Mouse (Mus musculus): ENCODE data around the gene Egfl8. TPM values are rescaled to one million over a fixed set of nuclear protein-coding genes. Genes with fewer than 3 reads are reported as not detected.

The Egfl8 gene
- polyA plus RNA-seq (2015; fragmentation: Nextera tagmentation; extraction: Ambion mirVana) = 6.1 and 6.3 TPM in 2 replicates

- Histone ChIP-seq H3K4me2 (ENCODE audit: low read length) (no peak within 1 kb of the TSS), H3K27ac (ENCODE audit: low read length) (no peak within 1 kb of the TSS), H3K27me3 (ENCODE audit: control insufficient read depth, insufficient read depth, low read depth, low read length) (no peaks in the 10 kb centered on the region), H3K4me1 (ENCODE audit: control insufficient read depth, insufficient read depth, low read length) (no peaks in the 10 kb centered on the region), H3K9me3 (replicated peaks; ENCODE audit: control insufficient read depth, low read length, poor library complexity, severe bottlenecking) (no peaks in the 10 kb centered on the region), H3K9ac (ENCODE audit: low read depth, low read length) (no peak within 1 kb of the TSS), H3K36me3 (ENCODE audit: control insufficient read depth, insufficient read depth, low read length) (peaks cover 26% of the 10 kb centered on the region), H3K4me3 (ENCODE audit: low read depth, low read length) (no peak within 1 kb of the TSS)
- ATAC-seq = no peak
- 58% methylated on average over 6 of the region's 6 CpGs for WGBS
Measured at GRCm38 (mm10) chr17:34615871-34616270, at the start of gene Egfl8. Gene Egfl8 (minus strand): TSS chr17:34615971.

- H3K4me2 ChIP-seq (ENCODE audit: low read length) = no peak overlapping the region
- no peaks in the 10 kb centered on the region for H3K36me3 ChIP-seq (ENCODE audit: control insufficient read depth, insufficient read depth, low read length)
- no peak overlapping the region for H3K27ac ChIP-seq (ENCODE audit: low read length)
- WGBS = 73% methylated on average over 7 of the region's 7 CpGs
- H3K9me3 ChIP-seq (replicated peaks; ENCODE audit: control insufficient read depth, low read length, poor library complexity, severe bottlenecking) = no peaks in the 10 kb centered on the region
- ATAC-seq = no peak
- H3K4me3 ChIP-seq (ENCODE audit: low read depth, low read length) = no peak overlapping the region
- H3K27me3 ChIP-seq (ENCODE audit: control insufficient read depth, insufficient read depth, low read depth, low read length) = peaks cover 16% of the 10 kb centered on the region
- H3K4me1 ChIP-seq (ENCODE audit: control insufficient read depth, insufficient read depth, low read length) = no peaks in the 10 kb centered on the region
- no peak overlapping the region for H3K9ac ChIP-seq (ENCODE audit: low read depth, low read length)
Measured at GRCm38 (mm10) chr17:34664472-34664871, 48.7 kb upstream of the Egfl8 start.

DNA sequence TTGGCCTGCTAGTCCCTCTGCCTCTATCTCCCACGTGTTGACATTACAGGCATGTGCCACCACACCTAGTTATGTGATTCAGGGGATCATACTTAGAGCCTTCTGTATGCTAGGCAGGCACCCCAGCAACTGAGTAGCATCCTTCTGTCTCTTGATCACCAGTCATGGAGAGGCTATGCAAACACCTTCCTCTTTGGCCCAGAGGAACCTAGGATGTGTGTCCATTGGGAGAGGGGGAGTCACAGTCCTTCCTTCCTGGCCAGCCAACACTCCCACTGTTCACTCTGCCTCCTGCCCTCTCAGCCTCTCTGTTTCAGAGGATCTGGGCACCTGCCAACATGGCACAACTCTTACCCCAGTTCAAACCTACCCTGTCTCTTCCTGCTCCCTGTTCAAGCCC is 47.8 kb upstream of the Egfl8 start:
- Histone ChIP-seq H3K27me3 (ENCODE audit: control insufficient read depth, insufficient read depth, low read depth, low read length) (peaks cover 14% of the 10 kb centered on the region), H3K4me3 (ENCODE audit: low read depth, low read length) (no peak overlapping the region), H3K36me3 (ENCODE audit: control insufficient read depth, insufficient read depth, low read length) (no peaks in the 10 kb centered on the region), H3K4me2 (ENCODE audit: low read length) (no peak overlapping the region), H3K9ac (ENCODE audit: low read depth, low read length) (no peak overlapping the region), H3K9me3 (replicated peaks; ENCODE audit: control insufficient read depth, low read length, poor library complexity, severe bottlenecking) (no peaks in the 10 kb centered on the region), H3K4me1 (ENCODE audit: control insufficient read depth, insufficient read depth, low read length) (no peaks in the 10 kb centered on the region), H3K27ac (ENCODE audit: low read length) (no peak overlapping the region)
- WGBS = 61% methylated on average over 1 of the region's 1 CpGs
- ATAC-seq = no peak

- ATAC-seq = no peak
Measured at GRCm38 (mm10) chr17:34662978-34663377, 47.2 kb upstream of the Egfl8 start.

DNA sequence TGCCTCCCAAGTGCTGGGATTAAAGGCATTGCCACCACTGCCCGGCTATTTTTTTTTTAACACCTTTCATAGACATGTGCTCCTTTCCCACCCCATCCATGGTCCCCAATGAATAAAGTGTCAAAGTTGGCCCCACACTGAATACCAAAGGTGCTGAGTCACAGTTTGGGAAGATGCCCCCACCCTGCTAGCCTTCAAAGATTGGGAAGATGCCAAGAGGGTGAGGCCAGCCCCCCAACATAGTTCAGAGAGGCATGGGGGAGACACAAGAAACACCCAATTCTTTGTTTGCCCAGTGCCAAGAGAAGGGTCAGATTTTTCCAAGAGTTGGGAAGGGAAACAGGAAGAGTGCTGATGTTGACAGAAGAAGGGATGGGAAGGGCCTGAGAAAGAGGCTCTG is 46.7 kb upstream of the Egfl8 start:
- Histone ChIP-seq H3K4me3 (ENCODE audit: low read depth, low read length) (no peak overlapping the region), H3K27me3 (ENCODE audit: control insufficient read depth, insufficient read depth, low read depth, low read length) (peaks cover 14% of the 10 kb centered on the region), H3K4me2 (ENCODE audit: low read length) (no peak overlapping the region), H3K36me3 (ENCODE audit: control insufficient read depth, insufficient read depth, low read length) (no peaks in the 10 kb centered on the region), H3K27ac (ENCODE audit: low read length) (no peak overlapping the region), H3K9ac (ENCODE audit: low read depth, low read length) (no peak overlapping the region), H3K4me1 (ENCODE audit: control insufficient read depth, insufficient read depth, low read length) (no peaks in the 10 kb centered on the region), H3K9me3 (replicated peaks; ENCODE audit: control insufficient read depth, low read length, poor library complexity, severe bottlenecking) (no peaks in the 10 kb centered on the region)
- no peak for ATAC-seq
- 88% methylated on average over 1 of the region's 1 CpGs for WGBS

More at GRCm38 (mm10) chr17:34662978-34663377, 47.2 kb upstream of the Egfl8 start:
- Histone ChIP-seq H3K9me3 (replicated peaks; ENCODE audit: control insufficient read depth, low read length, poor library complexity, severe bottlenecking) (no peaks in the 10 kb centered on the region), H3K4me1 (ENCODE audit: control insufficient read depth, insufficient read depth, low read length) (no peaks in the 10 kb centered on the region), H3K36me3 (ENCODE audit: control insufficient read depth, insufficient read depth, low read length) (no peaks in the 10 kb centered on the region), H3K27ac (ENCODE audit: low read length) (no peak overlapping the region), H3K9ac (ENCODE audit: low read depth, low read length) (no peak overlapping the region), H3K27me3 (ENCODE audit: control insufficient read depth, insufficient read depth, low read depth, low read length) (peaks cover 14% of the 10 kb centered on the region), H3K4me2 (ENCODE audit: low read length) (no peak overlapping the region), H3K4me3 (ENCODE audit: low read depth, low read length) (no peak overlapping the region)
- WGBS = 88% methylated on average over 8 of the region's 8 CpGs

GRCm38 (mm10) chr17:34661121-34661591 is 45.4 kb upstream of the Egfl8 start:
- no peak overlapping the region for H3K4me3 ChIP-seq (ENCODE audit: low read depth, low read length)
- no peaks in the 10 kb centered on the region for H3K4me1 ChIP-seq (ENCODE audit: control insufficient read depth, insufficient read depth, low read length)
- no peaks in the 10 kb centered on the region for H3K9me3 ChIP-seq (replicated peaks; ENCODE audit: control insufficient read depth, low read length, poor library complexity, severe bottlenecking)
- no peak for ATAC-seq
- H3K27me3 ChIP-seq (ENCODE audit: control insufficient read depth, insufficient read depth, low read depth, low read length) = peaks cover 14% of the 10 kb centered on the region
- H3K4me2 ChIP-seq (ENCODE audit: low read length) = peak overlapping the region; percentile 37
- no peak overlapping the region for H3K9ac ChIP-seq (ENCODE audit: low read depth, low read length)
- 9% methylated on average over 19 of the region's 19 CpGs for WGBS
- H3K27ac ChIP-seq (ENCODE audit: low read length) = no peak overlapping the region
- H3K36me3 ChIP-seq (ENCODE audit: control insufficient read depth, insufficient read depth, low read length) = no peaks in the 10 kb centered on the region

- 38% methylated on average over 10 of the region's 11 CpGs for WGBS
- no peaks in the 10 kb centered on the region for H3K36me3 ChIP-seq (ENCODE audit: control insufficient read depth, insufficient read depth, low read length)
- peaks cover 14% of the 10 kb centered on the region for H3K27me3 ChIP-seq (ENCODE audit: control insufficient read depth, insufficient read depth, low read depth, low read length)
- H3K4me1 ChIP-seq (ENCODE audit: control insufficient read depth, insufficient read depth, low read length) = no peaks in the 10 kb centered on the region
- no peak overlapping the region for H3K4me3 ChIP-seq (ENCODE audit: low read depth, low read length)
- no peak for ATAC-seq
- no peaks in the 10 kb centered on the region for H3K9me3 ChIP-seq (replicated peaks; ENCODE audit: control insufficient read depth, low read length, poor library complexity, severe bottlenecking)
- no peak overlapping the region for H3K27ac ChIP-seq (ENCODE audit: low read length)
- no peak overlapping the region for H3K9ac ChIP-seq (ENCODE audit: low read depth, low read length)
- H3K4me2 ChIP-seq (ENCODE audit: low read length) = no peak overlapping the region
Measured at GRCm38 (mm10) chr17:34660259-34660820, 44.6 kb upstream of the Egfl8 start.

DNA sequence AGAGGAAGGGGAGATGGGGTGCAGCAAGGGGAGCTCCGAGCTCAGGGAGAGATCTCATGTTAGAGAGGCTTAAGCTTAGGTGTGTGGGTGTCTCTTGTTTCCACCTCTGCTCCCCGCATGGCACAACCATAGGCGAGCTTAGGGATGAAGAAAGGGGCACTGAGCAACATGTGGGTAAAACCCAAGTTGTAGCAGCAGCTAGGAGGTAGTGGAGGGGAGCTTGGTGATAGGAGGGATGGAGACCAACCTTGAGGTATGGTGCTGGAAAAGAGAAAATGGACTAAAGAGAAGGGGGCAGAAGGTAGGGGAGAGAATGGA is 44.1 kb upstream of the Egfl8 start:
- no peaks in the 10 kb centered on the region for H3K9me3 ChIP-seq (replicated peaks; ENCODE audit: control insufficient read depth, low read length, poor library complexity, severe bottlenecking)
- no peak overlapping the region for H3K9ac ChIP-seq (ENCODE audit: low read depth, low read length)
- H3K4me3 ChIP-seq (ENCODE audit: low read depth, low read length) = no peak overlapping the region
- ATAC-seq = no peak
- H3K4me1 ChIP-seq (ENCODE audit: control insufficient read depth, insufficient read depth, low read length) = no peaks in the 10 kb centered on the region
- H3K36me3 ChIP-seq (ENCODE audit: control insufficient read depth, insufficient read depth, low read length) = no peaks in the 10 kb centered on the region
- peaks cover 14% of the 10 kb centered on the region for H3K27me3 ChIP-seq (ENCODE audit: control insufficient read depth, insufficient read depth, low read depth, low read length)
- WGBS = 68% methylated on average over 3 of the region's 3 CpGs
- no peak overlapping the region for H3K4me2 ChIP-seq (ENCODE audit: low read length)
- H3K27ac ChIP-seq (ENCODE audit: low read length) = no peak overlapping the region

DNA sequence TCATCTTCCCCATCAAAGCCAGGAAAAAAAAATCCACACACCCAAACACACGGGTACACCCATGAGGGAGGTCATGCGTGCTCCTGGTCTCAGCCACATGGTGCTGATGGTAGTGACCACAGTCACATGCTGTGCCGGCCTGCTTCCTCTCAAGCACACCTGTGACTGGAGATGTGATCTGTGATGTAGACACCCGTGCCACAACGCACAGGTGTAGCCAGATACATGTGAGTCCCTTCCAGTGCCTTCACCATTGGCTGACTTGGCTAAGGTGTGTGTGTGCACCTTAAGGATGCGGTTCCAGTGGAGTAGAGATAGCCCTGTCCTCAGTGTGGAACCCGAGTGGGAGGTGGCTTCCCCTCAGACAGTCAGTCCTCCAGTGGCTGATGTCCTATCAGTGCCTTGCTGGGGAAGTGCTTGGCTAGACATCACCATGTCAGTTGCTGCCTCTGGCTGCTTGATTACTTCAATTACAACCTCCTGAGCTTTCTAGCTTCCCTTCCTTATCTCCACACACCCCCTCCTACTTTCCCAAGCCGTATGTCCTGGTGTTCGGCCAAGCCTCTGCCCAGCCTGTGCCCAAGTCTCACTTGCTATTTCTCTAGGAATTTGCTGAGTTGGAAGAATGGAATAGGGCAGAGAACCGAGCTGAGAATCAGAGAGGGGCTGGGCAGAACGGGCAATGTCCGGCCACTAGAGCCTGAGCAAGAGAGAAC is 43.6 kb upstream of the Egfl8 start:
- 69% methylated on average over 12 of the region's 12 CpGs for WGBS
- Histone ChIP-seq H3K9ac (ENCODE audit: low read depth, low read length) (no peak overlapping the region), H3K9me3 (replicated peaks; ENCODE audit: control insufficient read depth, low read length, poor library complexity, severe bottlenecking) (no peaks in the 10 kb centered on the region)

More for the DNA sequence above, 43.6 kb upstream of the Egfl8 start:
- H3K36me3 ChIP-seq (ENCODE audit: control insufficient read depth, insufficient read depth, low read length) = no peaks in the 10 kb centered on the region
- no peak for ATAC-seq
- H3K27me3 ChIP-seq (ENCODE audit: control insufficient read depth, insufficient read depth, low read depth, low read length) = peaks cover 14% of the 10 kb centered on the region
- H3K4me3 ChIP-seq (ENCODE audit: low read depth, low read length) = no peak overlapping the region
- no peak overlapping the region for H3K27ac ChIP-seq (ENCODE audit: low read length)
- no peaks in the 10 kb centered on the region for H3K4me1 ChIP-seq (ENCODE audit: control insufficient read depth, insufficient read depth, low read length)
- H3K4me2 ChIP-seq (ENCODE audit: low read length) = no peak overlapping the region
